Mouse (Mus musculus) forebrain, embryonic 11.5 days (tissue): ENCODE measurements around the gene Podxl. TPM values are rescaled to one million over a fixed set of nuclear protein-coding genes. Genes with fewer than 3 reads are reported as not detected.
"Not testable (repeated sequence)": the region's sequence is repeated elsewhere in the genome, so short reads cannot be mapped to it uniquely, and the experiment has no call there.

Experiments used
- ATAC-seq: fragments of 200-750 bp; cut with Nextera tagmentation; replicated peaks from 2 replicates; pipeline ENCODE4 v1.8.0; 2017; ENCODE audit warnings: moderate TSS enrichment; ENCODE audit not compliant: low FRiP score
- DNase-seq: peaks from one replicate; pipeline ENCODE4 v3.0.0-alpha.2; 2017; ENCODE audit warnings: low spot score
- H3K27ac ChIP-seq: fragments of 300-500 bp; sonication (generic); 2 replicates; pipeline ENCODE4 v1.5.1; 2014; ENCODE audit warnings: low read depth, low read length
- H3K27me3 ChIP-seq: fragments of 300-500 bp; sonication (generic); 2 replicates; pipeline ENCODE4 v1.6.1; 2014; ENCODE audit warnings: mild to moderate bottlenecking, low read length, mixed read lengths; ENCODE audit not compliant: control insufficient read depth, insufficient read depth
- H3K36me3 ChIP-seq: fragments of 300-500 bp; sonication (generic); 2 replicates; pipeline ENCODE4 v1.6.1; 2014; ENCODE audit warnings: mild to moderate bottlenecking, low read length, moderate library complexity, mixed read lengths; ENCODE audit not compliant: control insufficient read depth, insufficient read depth
- H3K4me1 ChIP-seq: fragments of 300-500 bp; sonication (generic); replicated peaks from 2 replicates; pipeline ENCODE4 v1.6.1; 2014; ENCODE audit warnings: low read length, mixed read lengths; ENCODE audit not compliant: control insufficient read depth, insufficient read depth
- H3K4me2 ChIP-seq: fragments of 300-500 bp; sonication (generic); 2 replicates; pipeline ENCODE4 v1.6.1; 2014; ENCODE audit warnings: low read depth, mild to moderate bottlenecking, low read length, moderate library complexity, mixed read lengths; ENCODE audit not compliant: severe bottlenecking
- H3K4me3 ChIP-seq: fragments of 300-500 bp; sonication (generic); 2 replicates; pipeline ENCODE4 v1.5.1; 2014; ENCODE audit warnings: low read depth, low read length
- H3K9ac ChIP-seq: fragments of 300-500 bp; sonication (generic); 2 replicates; pipeline ENCODE4 v1.6.1; 2014; ENCODE audit warnings: low read length
- H3K9me3 ChIP-seq: fragments of 300-500 bp; sonication (generic); 2 replicates; pipeline ENCODE4 v1.6.1; 2016; ENCODE audit warnings: low read length, mixed read lengths; ENCODE audit not compliant: control insufficient read depth
- WGBS: fragments of 180-500 bp; shearing (Covaris S2); extraction: QIAGEN DNeasy Blood & Tissue Kit; methylation state at CpG from one replicate; pipeline ENCODE4 v1.1.7; 2014; 5-methylcytosine and 5-hydroxymethylcytosine counted together
- polyA plus RNA-seq: library from polyadenylated mRNA; unstranded; fragments of >200 nt; fragmentation: Nextera tagmentation; extraction: Ambion mirVana; gene quantifications from 2 replicates; pipeline ENCODE4 v1.2.1, GENCODE M21; 2014

Gene Podxl
- polyA plus RNA-seq, 1 experiment from 2014 or later: 11.7 TPM

DNA sequence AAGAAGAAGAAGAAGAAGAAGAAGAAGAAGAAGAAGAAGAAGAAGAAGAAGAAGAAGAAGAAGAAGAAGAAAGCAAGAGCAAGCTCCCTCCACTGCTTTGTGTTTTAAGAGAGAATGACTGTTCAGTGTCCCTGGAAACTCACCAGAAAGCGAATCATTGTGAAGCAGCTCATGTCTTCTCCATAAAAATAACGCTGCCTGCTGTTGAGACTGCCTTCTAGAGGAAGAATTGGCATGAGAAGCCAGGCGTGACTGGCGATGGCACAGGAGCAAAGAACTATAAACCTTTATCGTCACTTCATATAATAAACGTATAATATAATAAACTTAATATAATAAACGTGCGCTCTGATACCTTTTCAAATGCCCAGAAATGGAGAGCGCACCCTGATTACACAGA lies 12.4 kb upstream of the Podxl start:
- H3K27ac ChIP-seq: no peak overlapping the region
- no peak overlapping the region for H3K4me3 ChIP-seq
- H3K27me3 ChIP-seq: no peaks in the 10 kb centered on the region
- no peak overlapping the region for H3K4me2 ChIP-seq
- DNase-seq (no peak), ATAC-seq (no peak)
- H3K9ac ChIP-seq: no peak overlapping the region
- H3K36me3 ChIP-seq: no peaks in the 10 kb centered on the region
- WGBS: 91% methylated on average over 9 of the region's 9 CpGs
- H3K4me1 ChIP-seq: no peaks in the 10 kb centered on the region
- H3K9me3 ChIP-seq: no peaks in the 10 kb centered on the region

DNA sequence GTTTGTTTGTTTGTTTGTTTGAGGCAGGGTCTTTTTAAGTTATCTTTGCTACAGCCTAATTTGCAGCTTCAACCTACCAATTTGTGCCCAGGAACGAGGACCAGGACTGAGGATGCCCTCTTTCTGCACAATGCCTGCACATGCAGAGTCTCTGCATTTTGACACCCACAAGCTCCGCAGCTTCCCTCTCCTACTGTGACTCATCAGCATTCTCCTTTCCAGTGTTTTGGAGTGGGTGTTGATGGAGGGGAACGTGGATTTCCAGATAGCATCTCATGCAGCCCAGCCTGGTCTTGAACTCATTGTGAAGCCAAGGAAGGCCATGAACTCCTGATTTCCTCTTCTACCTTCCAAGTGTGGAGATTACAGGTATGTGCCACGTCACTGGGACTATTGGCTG lies 11.3 kb upstream of the Podxl start:
- Histone ChIP-seq H3K4me2 (no peak overlapping the region), H3K4me1 (no peaks in the 10 kb centered on the region), H3K27ac (no peak overlapping the region), H3K27me3 (no peaks in the 10 kb centered on the region), H3K4me3 (no peak overlapping the region), H3K36me3 (no peaks in the 10 kb centered on the region), H3K9ac (no peak overlapping the region), H3K9me3 (no peaks in the 10 kb centered on the region)
- ATAC-seq (no peak), DNase-seq (no peak)
- WGBS: 72% methylated on average over 4 of the region's 4 CpGs

DNA sequence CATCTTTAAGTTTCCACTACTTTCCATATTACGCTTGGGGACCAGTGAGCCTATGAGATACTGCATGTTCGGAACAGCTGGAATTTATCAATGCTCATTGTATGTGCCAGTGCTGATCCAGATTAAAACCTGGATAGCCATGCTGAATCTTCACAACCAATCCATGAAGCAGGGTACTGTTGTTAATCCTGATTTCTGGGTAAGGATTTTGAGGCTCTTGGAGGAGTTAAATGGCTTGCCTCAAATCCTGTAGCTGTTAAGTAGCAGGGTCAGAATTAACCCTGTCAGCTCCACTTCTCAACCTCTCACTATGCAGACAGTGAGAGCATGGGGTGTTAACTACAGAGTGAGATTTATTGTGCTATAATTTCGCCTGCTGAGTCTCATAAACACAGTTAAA lies 7.7 kb upstream of the Podxl start:
- Histone ChIP-seq H3K27me3 (no peaks in the 10 kb centered on the region), H3K4me1 (0 out of 2 replicates have a peak, but pooled peaks cover 5% of the 10 kb centered on the region), H3K9me3 (no peaks in the 10 kb centered on the region), H3K27ac (no peak overlapping the region), H3K4me2 (no peak overlapping the region), H3K36me3 (no peaks in the 10 kb centered on the region), H3K4me3 (no peak overlapping the region), H3K9ac (no peak overlapping the region)
- WGBS: 69% methylated on average over 3 of the region's 3 CpGs
- ATAC-seq (no peak), DNase-seq (no peak)

DNA sequence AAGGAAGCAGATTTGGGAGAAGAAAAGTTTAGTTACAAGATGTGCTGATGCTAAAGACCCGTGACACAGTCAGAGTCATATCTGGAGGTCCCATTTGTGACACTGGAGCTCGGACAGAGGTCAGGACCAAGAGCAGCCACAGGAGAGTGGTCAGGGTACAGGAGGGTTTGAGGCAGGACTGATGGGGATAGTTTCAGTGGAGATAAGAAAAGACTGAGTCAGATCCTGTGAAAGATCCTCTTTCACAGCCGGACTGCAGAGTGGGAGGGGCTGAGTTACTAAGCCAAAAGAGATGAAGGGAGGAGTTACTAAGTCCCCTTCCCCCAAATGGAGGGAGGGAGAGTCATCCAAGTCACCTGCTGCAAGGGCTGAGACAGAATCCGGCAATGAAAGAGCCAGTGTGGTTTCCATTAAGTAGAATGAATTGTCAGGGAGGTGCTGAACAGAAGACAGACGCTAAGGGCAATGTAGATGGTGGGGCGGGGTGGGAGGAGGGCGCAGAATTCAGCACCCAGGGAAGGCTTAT lies 4.4 kb upstream of the Podxl start:
- ATAC-seq (no peak), DNase-seq (no peak)
- Histone ChIP-seq H3K36me3 (no peaks in the 10 kb centered on the region), H3K9me3 (no peaks in the 10 kb centered on the region), H3K27me3 (no peaks in the 10 kb centered on the region), H3K4me3 (no peak overlapping the region), H3K9ac (no peak overlapping the region), H3K4me1 (0 out of 2 replicates have a peak, but pooled peaks cover 7% of the 10 kb centered on the region), H3K4me2 (no peak overlapping the region), H3K27ac (no peak overlapping the region)
- WGBS: 18% methylated on average over 7 of the region's 7 CpGs

DNA sequence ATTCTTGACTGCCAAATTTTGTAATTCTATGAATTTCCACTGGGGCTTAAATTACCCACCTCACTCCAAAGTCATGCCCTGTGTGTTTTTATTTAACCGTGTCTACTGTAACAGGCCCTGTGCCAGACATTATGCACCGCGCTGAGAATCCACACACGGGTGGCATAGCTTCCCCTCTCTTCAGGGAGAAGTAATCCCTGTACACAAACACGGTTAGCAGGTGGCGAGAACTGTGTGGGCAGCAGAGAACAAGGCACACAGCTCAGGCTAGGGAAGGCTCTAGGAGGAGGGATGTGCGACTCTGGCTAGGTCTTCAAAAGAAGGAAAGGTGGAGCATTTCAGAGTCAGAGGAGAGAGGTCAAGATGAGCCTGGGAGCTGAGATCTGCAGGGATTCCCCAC lies 3.4 kb upstream of the Podxl start:
- DNase-seq (no peak), ATAC-seq (no peak)
- Histone ChIP-seq H3K4me3 (no peak overlapping the region), H3K9me3 (no peaks in the 10 kb centered on the region), H3K36me3 (no peaks in the 10 kb centered on the region), H3K4me1 (peaks cover 10% of the 10 kb centered on the region; the same call in 1 of the 2 replicates), H3K9ac (no peak overlapping the region), H3K27me3 (no peaks in the 10 kb centered on the region), H3K27ac (no peak overlapping the region), H3K4me2 (no peak overlapping the region)
- WGBS: 39% methylated on average over 7 of the region's 7 CpGs

DNA sequence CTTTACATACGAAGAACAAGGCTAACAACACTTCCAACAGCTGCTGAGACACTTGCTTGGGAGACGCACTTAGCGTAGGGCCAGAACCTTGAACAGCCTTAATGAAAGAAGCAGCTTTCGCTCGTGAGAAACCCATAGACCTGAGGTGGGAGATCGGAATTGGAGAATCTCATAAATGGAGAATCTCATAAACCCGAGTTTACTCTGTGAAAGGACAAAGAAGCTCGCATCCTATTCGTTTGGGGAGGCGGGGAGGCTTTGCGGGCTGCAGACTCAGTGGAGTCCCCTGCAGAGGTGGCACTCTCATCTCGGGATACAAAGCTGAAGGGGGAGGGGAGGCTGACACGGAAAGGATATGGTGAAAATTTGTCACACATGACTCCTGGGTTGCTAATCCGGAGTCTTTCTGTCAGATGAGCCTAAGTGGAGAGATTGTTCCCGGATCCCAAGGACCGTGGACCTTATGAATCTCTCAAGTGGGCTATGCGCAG lies 1.2 kb upstream of the Podxl start:
- under 1% methylated on average over 17 of the region's 17 CpGs for WGBS
- peak; percentile 64 for DNase-seq
- no peaks in the 10 kb centered on the region for H3K36me3 ChIP-seq
- no peak overlapping the region for H3K27ac ChIP-seq
- ATAC-seq: no peak
- H3K9ac ChIP-seq: peak overlapping the region; percentile 30
- no peaks in the 10 kb centered on the region for H3K27me3 ChIP-seq
- H3K9me3 ChIP-seq: no peaks in the 10 kb centered on the region
- H3K4me1 ChIP-seq: peaks cover 18% of the 10 kb centered on the region; the same call in 1 of the 2 replicates
- H3K4me3 ChIP-seq: peak overlapping the region; percentile 21
- H3K4me2 ChIP-seq: peak overlapping the region; percentile 90

DNA sequence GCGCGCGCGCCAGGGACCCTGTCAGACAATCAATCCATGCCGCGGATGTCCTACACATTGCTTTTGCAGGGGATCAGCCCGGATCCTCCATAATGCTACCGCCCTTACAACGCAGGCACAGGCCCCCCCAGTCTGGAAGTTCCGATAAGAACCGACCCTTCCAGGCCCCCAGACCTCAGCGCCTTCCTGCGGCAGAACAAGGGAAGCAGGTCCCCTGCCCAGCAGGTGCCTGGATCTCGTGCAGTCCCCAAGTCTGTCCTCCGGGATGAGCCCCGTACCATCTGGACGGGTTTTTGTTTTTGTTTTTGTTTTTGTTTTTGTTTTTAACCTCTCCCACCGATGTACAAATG lies 376 bp upstream of the Podxl start:
- Histone ChIP-seq H3K9ac (peak overlapping the region; percentile 83), H3K4me1 (peaks cover 21% of the 10 kb centered on the region; the same call in 1 of the 2 replicates), H3K27ac (no peak overlapping the region), H3K4me3 (peak overlapping the region; percentile 69), H3K9me3 (no peaks in the 10 kb centered on the region), H3K27me3 (no peaks in the 10 kb centered on the region), H3K36me3 (no peaks in the 10 kb centered on the region), H3K4me2 (peak overlapping the region; percentile 90)
- DNase-seq (no peak), ATAC-seq (no peak; the same call in 1 of the 2 replicates)
- WGBS: under 1% methylated on average over 18 of the region's 18 CpGs

DNA sequence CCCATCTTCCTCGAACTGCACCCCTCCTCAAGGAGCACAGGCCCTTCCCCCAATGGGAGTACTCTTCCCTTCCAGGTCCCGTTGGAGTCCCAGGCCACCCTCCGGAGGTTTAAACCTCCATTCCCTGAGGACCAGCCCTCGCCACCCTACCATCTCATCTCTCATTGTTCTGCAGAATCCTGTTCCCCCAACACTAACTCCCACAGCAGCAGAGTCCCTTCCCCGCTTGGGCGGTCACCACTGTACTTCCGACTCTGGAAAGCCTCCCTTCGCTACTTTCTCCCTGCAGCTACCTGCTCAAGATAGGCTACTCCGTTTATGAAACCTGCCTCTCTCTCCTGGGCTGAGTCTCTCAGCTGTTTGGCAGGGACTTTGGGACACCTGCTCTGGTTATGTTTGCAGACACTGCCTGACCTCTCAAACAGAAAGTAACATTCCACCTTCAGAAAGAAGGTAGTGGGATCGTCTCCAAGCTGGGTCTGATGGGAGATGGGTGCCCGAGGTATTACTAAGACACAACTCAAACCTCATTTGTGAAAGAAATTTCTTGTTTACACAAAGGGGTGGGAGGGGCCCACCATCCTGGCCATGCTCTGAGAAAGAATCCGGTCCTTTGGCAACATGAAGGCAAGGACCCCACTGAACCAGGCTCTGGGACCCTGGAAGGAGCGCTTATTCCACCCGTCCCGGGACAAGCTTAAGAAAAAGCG lies 1.3 kb downstream of the Podxl start:
- peak overlapping the region; percentile 83 for H3K9ac ChIP-seq
- no peaks in the 10 kb centered on the region for H3K27me3 ChIP-seq
- H3K4me1 ChIP-seq: peaks cover 17% of the 10 kb centered on the region; the same call in 1 of the 2 replicates
- WGBS: 5% methylated on average over 16 of the region's 16 CpGs
- DNase-seq (peak; percentile 61), ATAC-seq (no peak)
- H3K4me3 ChIP-seq: peak overlapping the region; percentile 69
- peak overlapping the region; percentile 90 for H3K4me2 ChIP-seq
- no peak overlapping the region for H3K27ac ChIP-seq
- no peaks in the 10 kb centered on the region for H3K36me3 ChIP-seq
- no peaks in the 10 kb centered on the region for H3K9me3 ChIP-seq

DNA sequence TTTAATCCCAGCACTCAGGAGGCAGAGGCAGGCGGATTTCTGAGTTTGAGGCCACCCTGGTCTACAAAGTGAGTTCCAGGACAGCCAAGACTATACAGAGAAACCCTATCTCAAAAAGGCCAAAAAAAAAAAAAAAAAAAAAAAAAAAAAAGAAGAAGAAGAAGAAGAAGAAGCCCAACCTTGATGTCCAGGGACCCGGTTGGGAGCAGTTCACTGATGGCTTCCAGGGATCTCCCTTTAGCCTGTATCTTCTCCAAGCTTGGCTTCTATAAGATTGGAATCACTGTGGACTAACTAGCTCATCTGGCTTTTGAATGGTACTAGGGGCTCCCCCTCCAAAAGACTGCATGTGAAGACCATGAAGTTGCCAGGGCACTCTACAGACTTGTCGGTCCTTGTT lies 1.8 kb downstream of the Podxl start:
- H3K27me3 ChIP-seq, H3K9ac ChIP-seq, DNase-seq, ATAC-seq, H3K36me3 ChIP-seq, H3K9me3 ChIP-seq, H3K27ac ChIP-seq: not testable (repeated sequence)
- peak overlapping the region; percentile 90; the same call in 1 of the 2 replicates for H3K4me2 ChIP-seq
- WGBS: 53% methylated on average over 3 of the region's 3 CpGs
- peaks cover 16% of the 10 kb centered on the region; the same call in 1 of the 2 replicates for H3K4me1 ChIP-seq
- H3K4me3 ChIP-seq: peak overlapping the region; percentile 69
